Mouse (Mus musculus): Measurements from ENCODE around the gene Smad1. TPM values are rescaled to one million over a fixed set of nuclear protein-coding genes. Genes with fewer than 3 reads are reported as not detected.

The Smad1 gene
- polyA plus RNA-seq, 1 experiment = 48.0 TPM

DNA sequence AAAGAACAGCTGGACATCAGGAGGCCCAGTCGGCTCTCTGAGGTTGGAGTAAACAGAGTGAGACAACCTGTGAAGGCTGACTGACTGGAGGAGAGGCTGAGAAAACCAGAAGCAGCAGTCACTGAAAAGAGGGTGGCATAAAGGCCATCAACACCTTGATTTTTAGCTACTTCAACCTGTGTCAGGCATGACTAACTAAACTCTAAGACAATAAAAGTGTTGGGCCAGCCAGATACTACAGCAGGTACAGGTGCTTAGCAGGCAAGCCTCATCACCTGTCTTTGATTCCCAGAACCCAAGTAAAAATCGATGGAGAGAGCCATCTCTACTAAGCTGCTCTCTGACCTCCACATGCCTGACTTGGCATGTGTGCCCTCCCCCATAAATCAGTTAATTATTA is 110.6 kb downstream of the Smad1 start:
- Histone ChIP-seq H3K4me3 (ENCODE audit: control insufficient read depth, insufficient read depth, low read length) (no peak overlapping the region), H3K36me3 (ENCODE audit: control insufficient read depth, insufficient read depth, low read length) (no peaks in the 10 kb centered on the region), H3K27me3 (ENCODE audit: control insufficient read depth, insufficient read depth, low read length) (no peaks in the 10 kb centered on the region), H3K27ac (ENCODE audit: control insufficient read depth, insufficient read depth, low read length) (no peak overlapping the region), H3K4me1 (replicated peaks; ENCODE audit: control insufficient read depth, insufficient read depth, low read length) (peaks cover 3% of the 10 kb centered on the region; the same call in 1 of the 2 replicates)
- TF ChIP-seq POLR2A (IDR thresholded peaks at IDR 0.05; ENCODE audit: control insufficient read depth, extremely low read depth, insufficient read depth, low read length, poor library complexity) = no peak
- TF ChIP-seq CTCF (IDR thresholded peaks at IDR 0.05; ENCODE audit: borderline replicate concordance, control insufficient read depth, extremely low read depth, insufficient read depth, low read length, poor library complexity) = no peak
- WGBS = 91% methylated on average over 2 of the region's 2 CpGs
- no peak for DNase-seq

Other genes starting within 250 kb of the Smad1 start
- not detected in 2 replicates for gene 1700011L22Rik, start 150.9 kb downstream of the Smad1 start, polyA plus RNA-seq (2012; rRNA removed)
- 2.5 and 3.9 TPM in 2 replicates for gene Mmaa, start 104.6 kb downstream of the Smad1 start, polyA plus RNA-seq (2012; rRNA removed)
- gene Otud4, start 240.1 kb upstream of the Smad1 start, polyA plus RNA-seq (2012; rRNA removed) = 55.1 and 57.4 TPM in 2 replicates